Mouse (Mus musculus) ES-Bruce4 (cell line): Measurements from ENCODE around the gene Sapcd1.

Experiments used
- CTCF ChIP-seq: IDR thresholded peaks from one replicate; pipeline ENCODE4 v1.8.1; 2011; ENCODE audit warnings: low read depth, low read length
- EP300 ChIP-seq: IDR thresholded peaks from 2 replicates; pipeline ENCODE4 v1.6.1; 2011; ENCODE audit warnings: low read depth, low read length; ENCODE audit not compliant: insufficient read depth
- POLR2A ChIP-seq: IDR thresholded peaks from one replicate; pipeline ENCODE4 v1.8.1; 2011; ENCODE audit warnings: low read length; ENCODE audit not compliant: insufficient read depth

GRCm38 (mm10) chr17:35003022-35003838 is 24.6 kb downstream of the Sapcd1 start:
- TF ChIP-seq CTCF: no peak
- TF ChIP-seq POLR2A: no peak
- TF ChIP-seq EP300: no peak
